Mouse (Mus musculus) telencephalon, adult 2 months (tissue): ENCODE measurements around the gene Zfp786.
"Not testable (repeated sequence)": the region's sequence is repeated elsewhere in the genome, so short reads cannot be mapped to it uniquely, and the experiment has no call there.

Experiments used
- DNase-seq: peaks from one replicate; pipeline ENCODE4 v3.0.0-alpha.2; 2011; ENCODE audit warnings: low read depth, low spot score

Gene Zfp786

DNA sequence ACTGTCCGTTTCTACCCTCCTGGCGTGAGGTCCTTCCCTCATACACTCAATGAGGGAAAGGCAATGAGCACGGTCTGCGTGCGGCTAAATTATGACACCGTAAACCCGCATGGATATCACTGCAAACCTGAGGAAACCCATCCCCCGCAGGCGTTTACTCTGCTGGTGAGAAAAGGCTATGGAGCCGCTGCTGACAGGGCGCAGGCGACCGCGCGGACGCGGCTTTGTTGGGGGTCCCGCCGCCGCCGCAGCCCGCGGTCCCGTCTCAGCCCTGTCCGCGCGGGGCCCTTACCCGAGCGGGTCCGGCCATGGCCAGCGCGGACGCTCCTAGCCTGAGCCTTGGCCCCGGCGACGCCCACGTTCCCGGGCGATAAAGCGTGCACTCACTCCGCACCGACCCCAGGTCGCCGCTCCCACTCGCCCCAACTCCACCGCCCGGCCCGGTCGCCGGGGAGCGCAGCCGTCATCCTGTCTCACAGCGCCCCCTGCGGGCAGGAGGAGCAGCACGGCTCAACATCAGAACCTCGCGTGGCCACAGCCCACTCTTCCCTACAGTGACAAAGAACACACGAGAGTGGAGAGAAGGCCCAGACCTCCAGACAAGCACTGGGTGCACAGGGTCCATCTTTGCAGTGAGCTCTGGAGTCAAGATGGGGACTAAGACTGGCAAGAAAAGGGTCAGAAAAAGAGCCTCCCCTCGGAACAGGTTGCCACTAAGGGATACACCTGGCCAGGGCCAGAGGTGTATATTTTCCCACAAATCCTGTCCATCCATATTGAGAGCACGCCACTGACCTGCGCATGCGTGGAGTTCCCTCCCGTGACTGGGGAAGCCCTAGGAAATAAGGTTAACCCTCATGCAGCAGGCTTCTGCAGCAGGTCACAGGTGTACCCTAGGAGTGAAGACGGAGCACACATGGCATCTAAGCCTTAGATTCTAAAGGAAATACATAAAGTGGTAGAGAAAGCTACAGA lies at the start of gene Zfp786:
TSS of gene Zfp786 (minus strand) at position 764 of the 975 bp plus-strand sequence.
- DNase-seq, result peak; percentile 75

DNA sequence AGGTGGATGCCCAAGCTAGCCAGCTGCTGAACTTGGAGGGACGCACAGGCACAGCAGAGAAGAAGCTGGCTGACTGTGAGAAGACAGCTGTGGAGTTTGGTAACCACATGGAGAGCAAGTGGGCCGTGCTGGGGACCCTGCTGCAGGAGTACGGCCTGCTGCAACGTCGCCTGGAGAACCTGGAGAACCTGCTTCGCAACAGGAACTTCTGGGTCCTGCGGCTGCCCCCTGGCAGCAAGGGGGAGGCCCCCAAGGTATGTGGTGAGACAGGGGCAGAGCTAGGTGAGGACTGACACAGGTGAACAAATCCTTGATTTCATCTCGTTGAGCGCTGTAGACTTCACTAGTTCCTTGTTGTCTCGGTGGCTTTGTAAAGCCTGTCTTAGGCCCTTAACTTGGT lies 49.5 kb upstream of the Zfp786 start:
- DNase-seq, result no peak

- no peak for DNase-seq
These were observed 48.5 kb upstream of the Zfp786 start for GRCm38 (mm10) chr6:47879049-47879716.

DNA sequence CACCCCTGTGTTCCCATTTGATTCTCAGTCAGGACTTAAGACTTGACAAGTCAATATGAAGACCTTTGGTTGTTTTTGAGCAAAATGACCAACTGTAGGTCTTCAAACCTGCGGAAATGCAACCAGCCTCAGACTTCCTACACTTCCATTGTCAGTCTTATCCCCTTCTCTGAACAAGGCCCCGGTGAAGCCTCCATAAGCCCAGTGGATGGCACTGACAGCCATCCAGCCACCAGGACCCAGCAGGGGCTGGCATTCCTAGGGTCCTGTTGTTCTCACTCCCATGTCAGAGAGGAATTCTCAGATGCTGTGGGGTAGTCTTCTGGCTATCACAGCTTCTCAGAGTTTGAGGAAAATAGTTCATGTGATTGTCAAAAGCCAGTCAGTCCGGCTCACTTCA lies 47.9 kb upstream of the Zfp786 start:
- DNase-seq, result no peak

DNA sequence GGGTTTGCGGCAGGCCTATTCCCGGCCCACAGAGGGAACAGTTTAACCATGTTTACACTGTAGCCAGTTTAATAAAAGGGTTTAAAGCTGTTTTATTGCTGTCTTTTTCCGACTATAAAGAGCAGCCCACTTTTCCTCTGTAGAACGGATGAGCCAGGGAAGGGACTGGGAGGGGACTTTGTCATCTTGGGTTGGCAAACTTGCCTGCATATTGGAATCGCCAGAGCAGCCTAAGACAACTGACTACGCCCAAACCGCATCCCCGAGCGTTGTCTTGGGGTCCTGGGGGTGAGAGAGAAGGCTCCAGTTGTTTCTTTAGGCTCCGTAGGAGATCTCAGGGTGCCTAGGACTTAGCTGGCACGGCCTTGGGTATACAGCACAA lies 47.5 kb upstream of the Zfp786 start:
- DNase-seq, result no peak

- DNase-seq, result peak; percentile 79
These were observed 46.9 kb upstream of the Zfp786 start for GRCm38 (mm10) chr6:47877461-47878132.

DNA sequence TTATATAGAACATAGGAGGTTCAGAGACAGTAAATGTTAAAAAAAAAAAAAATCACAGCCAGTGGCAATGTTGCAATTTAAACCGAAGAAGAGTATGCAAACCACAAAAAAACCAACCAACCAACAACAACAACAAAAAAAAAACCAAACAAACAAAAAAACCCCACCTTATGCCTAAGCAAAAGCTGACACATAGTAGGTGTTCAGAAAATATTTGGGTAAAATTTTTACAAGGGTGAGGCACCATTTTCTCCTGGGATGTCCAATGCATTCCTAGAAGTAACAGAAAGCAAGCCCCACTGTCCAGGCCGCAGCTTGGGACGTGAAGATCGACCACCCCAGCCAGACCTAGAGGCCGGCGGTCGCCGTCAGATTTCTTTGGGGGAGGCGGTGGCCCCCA lies 46.4 kb upstream of the Zfp786 start, which contains the start of gene Zfp282:
TSS of gene Zfp282 (plus strand) at position 147 of the 400 bp plus-strand sequence.
- DNase-seq, result no peak

- DNase-seq, result no peak
These were observed 41.6 kb upstream of the Zfp786 start for GRCm38 (mm10) chr6:47872266-47872665.

DNA sequence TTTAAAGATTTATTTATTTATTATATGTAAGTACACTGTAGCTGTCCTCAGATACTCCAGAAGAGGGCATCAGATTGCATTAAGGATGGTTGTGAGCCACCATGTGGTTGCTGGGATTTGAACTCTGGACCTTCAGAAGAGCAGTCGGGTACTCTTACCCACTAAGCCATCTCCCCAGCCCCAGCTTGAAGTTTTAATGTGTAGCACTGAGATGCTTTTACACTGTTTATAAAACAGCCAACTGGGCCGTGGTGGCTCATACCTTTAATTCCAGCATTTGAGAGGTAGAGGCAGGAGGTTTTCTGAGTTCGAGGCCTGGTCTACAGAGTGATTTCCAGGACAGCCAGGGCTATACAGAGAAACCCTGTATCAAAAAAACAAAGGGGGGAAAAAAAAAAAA lies 27.1 kb upstream of the Zfp786 start:
- not testable (repeated sequence) for DNase-seq

DNA sequence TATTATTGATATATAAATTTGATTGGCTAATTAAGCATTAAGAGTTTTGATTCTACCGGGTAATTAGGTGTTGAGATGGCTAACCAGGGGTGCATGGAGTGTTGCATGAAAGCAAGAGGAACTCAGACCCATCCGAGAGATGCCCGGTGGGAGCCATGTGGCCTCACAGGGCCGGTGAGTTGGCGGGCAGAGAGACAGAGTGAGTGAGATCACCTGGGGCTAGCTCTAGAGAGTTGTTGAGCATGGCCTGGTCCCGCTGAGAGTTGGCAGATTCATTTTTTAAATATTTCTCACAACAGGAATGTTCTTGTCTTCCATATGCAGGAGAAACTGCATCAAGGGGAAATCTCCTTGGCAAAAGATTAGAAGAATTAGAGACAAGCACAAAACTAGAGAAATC lies 26.6 kb upstream of the Zfp786 start:
- no peak for DNase-seq

GRCm38 (mm10) chr6:47845779-47846178 lies 15.1 kb upstream of the Zfp786 start:
- no peak for DNase-seq

DNA sequence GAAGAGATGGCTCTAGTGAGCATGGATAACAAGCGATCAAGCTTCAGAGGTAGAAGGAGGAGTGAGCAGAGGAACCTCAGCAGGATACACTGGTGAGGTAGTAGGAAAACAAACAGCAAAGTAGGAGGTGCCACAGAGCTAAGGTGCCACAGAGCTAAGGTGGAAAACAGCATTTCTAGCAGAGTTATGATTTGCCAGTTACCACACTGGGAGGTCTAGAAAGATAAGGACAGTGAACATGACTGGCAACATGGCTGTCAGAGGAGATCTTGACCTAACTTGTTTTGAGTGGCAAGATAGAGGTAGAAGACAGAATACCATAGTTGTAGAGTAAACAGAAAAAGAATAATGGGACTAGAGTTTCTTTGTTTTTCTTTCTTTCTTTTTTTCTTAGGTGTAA lies 11.7 kb upstream of the Zfp786 start:
- no peak for DNase-seq

GRCm38 (mm10) chr6:47841831-47842230 lies 11.2 kb upstream of the Zfp786 start:
- DNase-seq, result no peak

DNA sequence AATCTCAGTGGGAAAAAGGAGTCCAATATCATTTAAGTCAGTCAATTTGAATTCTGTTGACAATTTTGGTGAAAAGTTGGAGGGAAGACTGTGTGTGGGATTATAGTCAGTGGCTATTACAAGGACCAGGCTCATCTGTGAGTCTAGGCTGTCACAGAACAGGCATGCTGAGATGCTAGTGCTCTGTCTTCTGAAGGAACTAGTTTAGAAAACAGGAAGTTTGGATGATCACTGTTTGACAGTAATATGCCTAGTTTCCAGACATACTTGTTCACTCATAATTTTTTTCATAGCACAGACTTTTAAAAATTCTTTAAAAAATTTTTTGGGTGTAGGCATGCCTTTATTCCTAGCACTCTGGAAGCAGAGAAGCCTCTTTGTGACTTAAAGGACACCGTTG lies 10.4 kb upstream of the Zfp786 start:
- DNase-seq, result no peak

GRCm38 (mm10) chr6:47837630-47838029 lies 7.0 kb upstream of the Zfp786 start:
- DNase-seq, result no peak

DNA sequence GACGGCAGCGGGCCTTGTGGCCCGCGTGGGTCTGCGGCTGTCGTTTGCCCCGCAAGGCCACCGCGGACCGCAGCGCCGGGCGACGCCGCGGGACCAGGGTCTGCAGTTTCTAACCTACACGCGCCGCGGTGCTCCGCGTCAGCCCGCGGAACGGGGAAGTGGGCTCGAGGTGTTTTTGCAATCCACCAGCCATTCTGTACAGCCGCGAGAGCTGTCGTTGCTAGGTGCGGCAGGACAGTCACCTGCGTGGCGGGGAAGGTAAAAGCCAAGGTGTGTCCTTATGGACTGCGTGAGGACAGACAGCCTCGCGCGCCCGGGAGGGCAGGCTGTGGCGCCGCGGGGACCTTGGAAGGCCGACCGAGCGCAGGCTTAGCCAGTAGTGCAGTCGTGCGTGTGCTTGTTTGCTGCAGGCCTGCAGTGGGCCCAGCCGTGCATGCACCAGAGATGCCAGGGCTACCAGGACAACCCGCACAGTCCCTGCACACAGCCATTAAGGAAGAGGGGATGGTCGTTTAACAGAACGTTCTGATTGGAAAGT lies 5.4 kb upstream of the Zfp786 start:
- DNase-seq, result peak; percentile 44

- DNase-seq, result peak; percentile 90
These were observed 4.9 kb upstream of the Zfp786 start, which contains the start of gene Zfp398 for GRCm38 (mm10) chr6:47835482-47835983. TSS of gene Zfp398 (plus strand) at chr6:47835661.

DNA sequence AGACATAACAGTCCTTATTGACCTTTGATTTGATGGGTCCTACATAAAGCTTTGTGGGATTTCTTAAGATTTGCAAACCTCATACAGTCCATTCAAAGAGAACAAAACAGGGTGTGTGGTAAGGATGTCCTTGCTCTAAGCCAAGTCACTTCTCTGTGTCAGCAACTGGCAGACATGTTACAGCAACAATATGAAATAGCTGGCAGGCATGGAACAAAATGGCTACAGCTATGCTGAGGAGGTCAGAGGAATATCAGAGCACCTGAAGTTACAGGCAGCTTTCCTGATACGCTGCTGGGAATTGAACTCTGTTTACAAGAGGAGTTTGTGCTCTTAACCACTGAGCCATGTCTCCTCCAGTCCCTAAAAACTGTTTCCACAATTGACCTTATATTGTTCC lies 1.6 kb upstream of the Zfp786 start:
- no peak for DNase-seq

DNA sequence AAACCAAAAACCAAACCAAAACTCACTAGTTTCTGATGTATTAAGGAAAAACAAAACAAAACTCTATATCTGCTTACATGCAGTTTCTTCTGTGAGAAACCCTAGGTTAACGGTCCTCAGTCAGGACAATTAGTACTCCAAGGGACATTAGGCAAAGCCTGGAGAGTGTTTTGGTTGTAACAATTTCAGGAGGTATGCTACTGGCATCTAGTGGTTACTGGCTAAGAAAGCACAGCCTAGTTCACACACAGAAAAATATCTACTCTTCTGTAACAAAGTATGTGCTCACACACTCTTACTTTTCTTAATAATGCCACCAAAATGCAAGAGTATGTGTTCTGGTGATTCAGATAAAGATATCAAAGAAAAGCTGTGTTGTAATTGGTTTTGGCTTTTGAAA lies 1.7 kb downstream of the Zfp786 start:
- DNase-seq, result no peak

GRCm38 (mm10) chr6:47827462-47827861 lies 3.2 kb downstream of the Zfp786 start:
- DNase-seq, result no peak

DNA sequence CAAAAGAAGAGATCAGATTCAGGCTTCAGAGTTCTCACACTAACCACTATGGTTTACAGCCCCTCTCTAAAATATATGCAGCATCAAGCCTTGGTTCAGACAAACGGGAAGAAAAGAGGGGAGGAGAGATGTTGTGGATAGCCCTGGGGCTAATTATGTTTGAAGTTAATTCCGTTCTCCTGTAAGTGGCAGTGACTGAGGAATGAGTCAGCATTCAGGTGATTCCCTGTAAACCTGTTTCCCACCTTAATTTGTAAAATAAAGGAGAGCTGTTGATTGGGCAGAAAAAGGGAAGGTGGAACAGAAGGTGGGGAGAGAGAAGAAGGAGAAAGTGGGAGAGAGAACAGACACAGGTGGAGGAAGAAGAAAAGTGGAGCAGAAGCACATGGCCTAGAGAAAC lies 6.4 kb downstream of the Zfp786 start:
- DNase-seq, result no peak

DNA sequence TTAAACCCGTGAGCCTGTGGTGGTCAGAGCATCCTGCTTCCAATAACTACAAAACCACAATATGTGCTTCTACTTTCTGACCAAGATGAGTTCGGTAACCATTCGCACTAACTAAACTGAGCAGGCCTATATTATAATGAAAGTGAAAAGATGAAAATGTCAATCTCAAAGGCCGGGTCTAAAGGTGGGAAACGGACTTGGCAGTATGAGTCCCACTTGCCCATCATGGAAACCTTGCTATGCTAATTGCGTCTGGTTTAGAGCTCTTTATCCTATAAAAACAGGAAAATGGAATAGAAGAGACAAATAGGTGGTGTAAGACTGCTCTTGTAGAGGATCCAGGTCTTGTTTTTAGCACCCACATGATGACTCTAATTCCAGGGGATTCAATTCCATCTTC lies 8.9 kb downstream of the Zfp786 start:
- no peak for DNase-seq
